Mouse (Mus musculus): ENCODE data around the gene Nhsl1. TPM values are rescaled to one million over a fixed set of nuclear protein-coding genes. Genes with fewer than 3 reads are reported as not detected.

Nhsl1 gene
- total RNA-seq, 2 experiments from 2014 or later = 4.6 to 7.0 TPM

GRCm38 (mm10) chr10:18491952-18492351 is 173.2 kb downstream of the Nhsl1 start:
- TF ChIP-seq CTCF (IDR thresholded peaks at IDR 0.05) = no peak
- intact Hi-C loops (cut with DNase I) = no loop called here
- no peak overlapping the region for H3K4me3 ChIP-seq
- no peak overlapping the region for H3K27ac ChIP-seq
- DNase-seq = no peak

GRCm38 (mm10) chr10:18493010-18493894 is 174.5 kb downstream of the Nhsl1 start:
- H3K4me3 ChIP-seq = no peak overlapping the region
- TF ChIP-seq CTCF (IDR thresholded peaks at IDR 0.05) = no peak
- intact Hi-C loops (cut with DNase I) = no loop called here
- no peak overlapping the region for H3K27ac ChIP-seq
- no peak for DNase-seq

GRCm38 (mm10) chr10:18494249-18494648 is 175.5 kb downstream of the Nhsl1 start:
- H3K27ac ChIP-seq = no peak overlapping the region

GRCm38 (mm10) chr10:18497066-18497465 is 178.3 kb downstream of the Nhsl1 start:
- no peak for TF ChIP-seq CTCF (IDR thresholded peaks at IDR 0.05)
- no peak overlapping the region for H3K27ac ChIP-seq
- intact Hi-C loops (cut with DNase I) = no loop called here
- DNase-seq = no peak
- H3K4me3 ChIP-seq = no peak overlapping the region

More at GRCm38 (mm10) chr10:18494249-18494648, 175.5 kb downstream of the Nhsl1 start:
- TF ChIP-seq CTCF (IDR thresholded peaks at IDR 0.05) = no peak
- H3K4me3 ChIP-seq = no peak overlapping the region
- intact Hi-C loops (cut with DNase I) = no loop called here
- no peak for DNase-seq

GRCm38 (mm10) chr10:18501997-18502396 is 183.2 kb downstream of the Nhsl1 start:
- no peak overlapping the region for H3K27ac ChIP-seq
- no peak overlapping the region for H3K4me3 ChIP-seq
- no peak for TF ChIP-seq CTCF (IDR thresholded peaks at IDR 0.05)
- intact Hi-C loops (cut with DNase I) = no loop called here
- DNase-seq = no peak

GRCm38 (mm10) chr10:18505690-18506089 is 186.9 kb downstream of the Nhsl1 start:
- no peak for TF ChIP-seq CTCF (IDR thresholded peaks at IDR 0.05)
- no peak for DNase-seq
- Histone ChIP-seq H3K4me3 (no peak overlapping the region), H3K27ac (no peak overlapping the region)
- intact Hi-C loops (cut with DNase I) = no loop called here

- intact Hi-C loops (cut with DNase I) = no loop called here
- no peak overlapping the region for H3K27ac ChIP-seq
- no peak overlapping the region for H3K4me3 ChIP-seq
- TF ChIP-seq CTCF (IDR thresholded peaks at IDR 0.05) = no peak
- no peak for DNase-seq
These were observed 187.7 kb downstream of the Nhsl1 start for GRCm38 (mm10) chr10:18506501-18506946.

- no peak overlapping the region for H3K4me3 ChIP-seq
- intact Hi-C loops (cut with DNase I) = no loop called here
- no peak for DNase-seq
- no peak for TF ChIP-seq CTCF (IDR thresholded peaks at IDR 0.05)
- H3K27ac ChIP-seq = no peak overlapping the region
These were observed 189.2 kb downstream of the Nhsl1 start for GRCm38 (mm10) chr10:18507869-18508473.

- Histone ChIP-seq H3K27ac (no peak overlapping the region), H3K4me3 (no peak overlapping the region)
- peak; percentile 55 for DNase-seq
- no peak for TF ChIP-seq CTCF (IDR thresholded peaks at IDR 0.05)
- intact Hi-C loops (cut with DNase I) = no loop called here
These were observed 189.8 kb downstream of the Nhsl1 start for GRCm38 (mm10) chr10:18508586-18508985.

- intact Hi-C loops (cut with DNase I) = no loop called here
- no peak for DNase-seq
- no peak overlapping the region for H3K27ac ChIP-seq
- no peak for TF ChIP-seq CTCF (IDR thresholded peaks at IDR 0.05)
- H3K4me3 ChIP-seq = no peak overlapping the region
These were observed 191.9 kb downstream of the Nhsl1 start for GRCm38 (mm10) chr10:18510663-18511062.

- intact Hi-C loops (cut with DNase I) = no loop called here
- DNase-seq = peak; percentile 60
- H3K4me3 ChIP-seq = no peak overlapping the region
- no peak for TF ChIP-seq CTCF (IDR thresholded peaks at IDR 0.05)
- no peak overlapping the region for H3K27ac ChIP-seq
These were observed 192.7 kb downstream of the Nhsl1 start for GRCm38 (mm10) chr10:18511496-18511895.

- TF ChIP-seq CTCF (IDR thresholded peaks at IDR 0.05) = no peak
- DNase-seq = no peak
- intact Hi-C loops (cut with DNase I) = loop anchor here (10.0 kb wide), 1 partner anchor 288 kb away; the partner anchor contains the start of gene Ccdc28a
- H3K27ac ChIP-seq = no peak overlapping the region
- H3K4me3 ChIP-seq = no peak overlapping the region
These were observed 203.8 kb downstream of the Nhsl1 start for GRCm38 (mm10) chr10:18522556-18522955.

GRCm38 (mm10) chr10:18525311-18525710 is 206.5 kb downstream of the Nhsl1 start:
- no peak for DNase-seq
- no peak for TF ChIP-seq CTCF (IDR thresholded peaks at IDR 0.05)

More at GRCm38 (mm10) chr10:18525311-18525710, 206.5 kb downstream of the Nhsl1 start:
- Histone ChIP-seq H3K4me3 (no peak overlapping the region), H3K27ac (no peak overlapping the region)
- intact Hi-C loops (cut with DNase I) = loop anchor here (10.0 kb wide), 1 partner anchor 291 kb away; the partner anchor contains the start of gene Ccdc28a
